Mouse (Mus musculus) spleen, adult 2 months (tissue): Measurements from ENCODE around the gene Intu. TPM values are rescaled to one million over a fixed set of nuclear protein-coding genes. Genes with fewer than 3 reads are reported as not detected.

ENCODE experiments used
- DNase-seq, 2 experiments: peaks; one replicate each; pipeline versions ENCODE4 v3.0.0 to v3.0.0-alpha.2; 2012 to 2021; ENCODE audit warnings: low spot score in 2 of 2, low read depth in 1 of 2
- H3K27ac ChIP-seq: fragments of 200-500 bp; 2 replicates; pipeline ENCODE4 v1.5.1; 2012; ENCODE audit warnings: low read length, inconsistent platforms; ENCODE audit not compliant: insufficient read depth
- H3K27me3 ChIP-seq: fragments of 200-500 bp; 2 replicates; pipeline ENCODE4 v1.6.1; 2012; ENCODE audit warnings: mild to moderate bottlenecking, moderate library complexity, low read length, inconsistent platforms; ENCODE audit not compliant: control insufficient read depth, insufficient read depth
- H3K36me3 ChIP-seq: fragments of 200-500 bp; 2 replicates; pipeline ENCODE4 v1.6.1; 2012; ENCODE audit warnings: mild to moderate bottlenecking, low read length, inconsistent platforms; ENCODE audit not compliant: control insufficient read depth, insufficient read depth
- H3K4me1 ChIP-seq: fragments of 200-500 bp; 2 replicates; pipeline ENCODE4 v1.6.1; 2011; ENCODE audit warnings: inconsistent platforms; ENCODE audit not compliant: control insufficient read depth, insufficient read depth, insufficient read length
- H3K4me3 ChIP-seq: fragments of 200-500 bp; 2 replicates; pipeline ENCODE4 v1.5.1; 2011; ENCODE audit warnings: mild to moderate bottlenecking, inconsistent platforms; ENCODE audit not compliant: insufficient read depth, insufficient read length; ENCODE audit errors: extremely low read depth
- CTCF ChIP-seq: fragments of 200-500 bp; IDR thresholded peaks from 2 replicates; pipeline ENCODE4 v1.5.1; 2011; ENCODE audit warnings: mild to moderate bottlenecking, inconsistent platforms; ENCODE audit not compliant: insufficient read depth, insufficient read length, insufficient replicate concordance; ENCODE audit errors: extremely low read depth
- POLR2A ChIP-seq: fragments of 200-500 bp; IDR thresholded peaks from 2 replicates; pipeline ENCODE4 v1.6.1; 2011; ENCODE audit warnings: low read depth, low read length, inconsistent platforms
- WGBS: fragments of 180-500 bp; shearing (Covaris S2); methylation state at CpG from one replicate; pipeline ENCODE4 v1.1.7; 2018; 5-methylcytosine and 5-hydroxymethylcytosine counted together
- polyA plus RNA-seq: library from polyadenylated mRNA; depleted of rRNA; stranded (reverse); fragments of >200 nt; gene quantifications from 2 replicates; pipeline ENCODE4 v1.2.3, GENCODE M21; 2012; rRNA removed

The Intu gene
- polyA plus RNA-seq, 1 experiment: 0.81 TPM

- DNase-seq: no peak
- Histone ChIP-seq H3K4me3 (no peak overlapping the region), H3K4me1 (no peaks in the 10 kb centered on the region), H3K27me3 (no peaks in the 10 kb centered on the region; the same call in 1 of the 2 replicates), H3K36me3 (no peaks in the 10 kb centered on the region), H3K27ac (no peak overlapping the region)
- TF ChIP-seq POLR2A: no peak
- TF ChIP-seq CTCF: no peak
- WGBS: 84% methylated on average over 6 of the region's 6 CpGs
Observed at GRCm38 (mm10) chr3:40738381-40738912, 207.4 kb downstream of the Intu start.

DNA sequence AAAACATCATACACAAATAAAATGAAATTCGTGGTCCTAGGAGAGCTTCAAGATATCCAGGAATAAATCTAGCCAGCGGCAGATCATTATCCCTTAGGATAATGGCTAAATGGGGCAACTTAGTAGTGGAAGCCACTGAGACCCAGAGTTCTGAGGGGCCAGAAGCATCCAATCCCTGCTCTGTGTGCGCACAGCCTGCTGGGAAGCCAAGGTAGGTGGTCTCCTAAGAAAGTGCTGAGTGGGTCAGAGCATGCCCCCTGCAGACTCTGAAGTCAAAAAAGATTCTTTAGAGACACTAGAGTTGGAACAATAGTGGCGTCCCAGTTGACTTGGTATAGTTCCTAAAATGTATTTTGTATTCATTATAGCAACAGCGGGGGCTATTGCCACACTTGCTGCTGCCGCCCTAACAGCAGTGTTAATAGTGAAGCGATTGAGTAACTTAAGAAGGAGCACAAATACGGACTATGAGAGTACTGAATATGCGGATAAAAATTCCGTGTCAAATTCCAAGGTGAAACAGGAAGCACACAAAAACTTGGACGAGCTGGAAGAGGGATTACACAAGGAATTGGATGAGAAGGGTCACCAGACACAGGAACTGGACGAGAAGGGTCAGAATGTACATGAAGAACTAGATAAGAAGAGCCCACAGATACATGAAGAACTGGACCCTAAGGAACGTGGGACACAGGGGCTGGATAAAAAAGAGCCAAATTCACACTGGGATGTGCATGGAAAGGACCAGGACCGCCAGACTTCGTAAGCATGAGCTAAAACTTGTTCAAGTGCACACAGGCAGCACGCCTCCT, 213.1 kb downstream of the Intu start, which contains the start of gene Hspa4l:
Hspa4l (plus strand) TSS at position 472 of the 812 bp plus-strand sequence.
- H3K27ac ChIP-seq: peak within 1 kb of the TSS; percentile 90
- DNase-seq: no peak
- H3K27me3 ChIP-seq: no peaks in the 10 kb centered on the region
- WGBS: 41% methylated on average over 16 of the region's 16 CpGs
- H3K36me3 ChIP-seq: no peaks in the 10 kb centered on the region
- H3K4me1 ChIP-seq: no peaks in the 10 kb centered on the region; the same call in 1 of the 2 replicates
- no peak for TF ChIP-seq POLR2A
- no peak for TF ChIP-seq CTCF
- H3K4me3 ChIP-seq: peak within 1 kb of the TSS; percentile 91

DNA sequence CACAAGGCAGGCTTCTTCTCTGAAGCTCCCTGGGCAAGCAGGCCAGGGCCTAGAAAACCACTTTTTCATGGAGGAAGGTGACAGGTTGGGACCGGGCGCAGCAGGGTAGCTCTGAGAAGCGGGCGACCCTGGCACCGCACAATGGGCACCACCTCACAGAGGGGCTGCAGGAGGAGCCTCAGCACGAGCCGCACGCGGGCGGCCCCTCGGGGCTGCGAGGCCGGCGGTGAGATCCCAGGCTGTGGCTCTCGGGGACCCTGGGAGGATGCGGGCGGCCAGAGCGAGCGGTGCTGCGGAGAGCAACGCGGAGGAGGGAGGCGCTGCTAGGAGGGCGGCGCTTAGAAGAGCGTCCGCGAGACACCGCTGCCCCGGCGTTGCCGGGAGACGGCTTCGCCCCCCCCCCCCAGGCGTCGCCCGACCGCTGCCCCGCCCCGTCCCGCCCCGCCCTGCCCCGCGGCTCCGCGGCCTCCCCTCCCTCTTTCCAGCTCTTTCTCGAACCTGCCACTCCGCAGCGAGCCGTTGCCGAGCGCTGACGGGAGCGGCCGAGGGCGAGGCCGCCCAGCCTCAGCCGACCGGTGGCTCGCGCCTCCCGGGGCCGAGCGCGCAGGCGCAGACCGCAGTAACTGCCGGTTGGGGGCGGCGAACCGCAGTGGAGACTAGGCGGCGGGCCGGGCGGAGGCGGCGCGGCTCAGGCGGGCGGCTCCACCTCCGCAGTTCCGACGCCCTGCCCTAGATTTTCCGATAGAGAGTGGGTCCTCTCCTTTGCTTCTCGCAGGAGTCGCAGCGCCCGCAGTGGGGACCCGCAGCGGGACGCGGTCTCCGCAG, 214.0 kb downstream of the Intu start:
- WGBS: under 1% methylated on average over 81 of the region's 93 CpGs
- DNase-seq: peak; percentile 63 to 92

DNA sequence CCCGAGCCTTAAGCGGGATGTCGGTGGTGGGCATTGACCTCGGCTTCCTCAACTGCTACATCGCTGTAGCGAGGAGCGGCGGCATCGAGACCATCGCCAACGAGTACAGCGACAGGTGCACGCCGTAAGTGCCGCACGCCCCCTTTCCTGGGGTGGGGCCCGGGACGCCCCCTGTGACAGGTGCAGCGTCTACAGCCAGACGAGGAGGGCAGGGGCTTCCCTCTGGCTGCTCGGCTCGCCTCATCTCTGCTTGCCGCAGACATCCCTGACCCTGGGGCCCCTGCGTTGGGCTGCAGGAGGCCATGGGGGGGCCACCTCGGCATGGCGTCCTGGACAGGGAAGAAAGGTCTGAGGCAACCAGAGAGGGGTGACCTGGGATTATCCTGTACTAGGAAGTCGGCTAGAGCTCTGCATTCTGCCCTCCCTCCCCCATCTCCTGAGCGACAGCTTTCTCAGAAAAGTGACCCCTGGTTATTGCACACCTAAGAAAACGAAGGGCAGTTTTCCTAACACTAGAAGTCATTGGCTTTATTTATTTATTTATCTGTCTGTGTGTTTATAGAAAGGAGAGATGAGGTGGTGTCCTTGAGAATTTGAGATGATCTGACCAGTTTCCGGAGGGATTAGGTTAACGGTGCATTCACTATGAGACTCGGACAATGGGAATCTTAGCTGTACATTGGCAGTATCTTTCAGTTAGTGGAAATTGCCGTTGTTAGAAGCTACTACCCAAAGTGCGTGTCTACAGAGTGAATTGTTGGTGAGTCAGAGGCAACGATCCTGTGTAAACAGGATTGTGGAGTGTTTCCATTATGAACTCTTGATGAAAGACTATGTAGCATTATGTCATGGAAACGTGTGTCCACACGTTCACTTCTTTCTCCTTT, 214.8 kb downstream of the Intu start:
- peak in 1 of 2 experiments; percentile 26 for DNase-seq
- 3% methylated on average over 37 of the region's 37 CpGs for WGBS
- TF ChIP-seq CTCF: no peak
- no peak for TF ChIP-seq POLR2A
- Histone ChIP-seq H3K27ac (peak overlapping the region; percentile 90), H3K27me3 (no peaks in the 10 kb centered on the region), H3K4me3 (peak overlapping the region; percentile 91), H3K36me3 (no peaks in the 10 kb centered on the region), H3K4me1 (no peaks in the 10 kb centered on the region; the same call in 1 of the 2 replicates)

More for the DNA sequence above, 214.0 kb downstream of the Intu start:
- Histone ChIP-seq H3K4me1 (no peaks in the 10 kb centered on the region; the same call in 1 of the 2 replicates), H3K27ac (peak overlapping the region; percentile 90), H3K27me3 (no peaks in the 10 kb centered on the region), H3K36me3 (no peaks in the 10 kb centered on the region), H3K4me3 (peak overlapping the region; percentile 91)
- TF ChIP-seq CTCF (no peak), POLR2A (0 out of 2 replicates have a peak, but pooled peaks have one; percentile 21)

Other genes starting within 250 kb of the Intu start
- 0.11 and 0.13 TPM in 2 replicates for gene Slc25a31, start 177.6 kb downstream of the Intu start, polyA plus RNA-seq
- 7.8 and 10.1 TPM in 2 replicates for gene Hspa4l, start 213.2 kb downstream of the Intu start, polyA plus RNA-seq